Mouse (Mus musculus): Measurements from ENCODE around the gene Zbtb38. TPM values are rescaled to one million over a fixed set of nuclear protein-coding genes. Genes with fewer than 3 reads are reported as not detected.

Gene Zbtb38
- total and polyA plus RNA-seq, 2 experiments from 2014 or later = 38.7 to 46.5 TPM

DNA sequence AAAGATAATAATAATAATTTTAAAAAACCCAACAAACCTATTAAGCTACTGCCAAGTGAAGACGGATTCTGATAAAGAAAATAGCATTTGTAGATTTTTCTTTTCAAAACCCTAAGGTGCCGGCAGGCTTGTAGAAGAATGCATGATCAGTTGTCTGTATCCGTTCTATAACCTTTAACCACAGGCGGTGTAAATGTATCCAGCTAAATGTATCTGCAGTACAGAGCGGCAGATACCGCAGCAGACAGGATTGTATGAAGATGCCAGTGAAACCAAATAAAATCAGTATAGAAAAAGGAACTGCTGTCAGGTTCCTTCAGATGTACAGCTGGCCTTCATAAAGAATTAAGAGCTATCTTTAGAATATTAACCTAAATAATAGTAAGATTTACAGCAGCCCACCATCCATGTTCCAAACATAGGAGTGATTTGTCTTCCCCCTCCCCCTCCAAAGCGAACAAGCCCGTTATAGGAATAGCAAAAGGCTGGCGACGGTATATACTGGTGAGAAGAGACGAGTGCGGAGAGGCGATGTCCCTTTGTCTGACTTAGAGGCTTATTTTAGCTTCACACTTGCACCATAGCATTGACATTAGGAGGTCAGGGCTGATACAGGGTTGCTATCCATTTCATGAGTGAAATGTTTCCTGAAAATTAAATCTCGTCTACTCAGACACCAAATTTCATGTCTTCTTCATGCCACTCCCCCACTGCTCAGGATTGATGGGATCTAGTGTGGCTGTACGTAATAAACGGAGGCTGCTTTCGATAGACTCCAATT, 19.8 kb downstream of the Zbtb38 start:
- Histone ChIP-seq H3K27ac (peak overlapping the region; percentile 87), H3K27me3 (ENCODE audit: insufficient read depth, low read length) (no peaks in the 10 kb centered on the region), H3K4me3 (ENCODE audit: low read length) (peak overlapping the region; percentile 39), H3K9ac (replicated peaks; ENCODE audit: low read length) (peak overlapping the region; percentile 67), H3K36me3 (ENCODE audit: insufficient read depth, low read length) (no peaks in the 10 kb centered on the region), H3K9me3 (ENCODE audit: low read length) (no peaks in the 10 kb centered on the region), H3K4me1 (ENCODE audit: insufficient read depth, low read length) (peaks cover 3% of the 10 kb centered on the region; the same call in 1 of the 2 replicates), H3K4me2 (ENCODE audit: low read depth, low read length) (peak overlapping the region; percentile 59)
- no peak for TF ChIP-seq CTCF (IDR thresholded peaks at IDR 0.05; ENCODE audit: low read depth)
- ATAC-seq (peak; percentile 50), DNase-seq (ENCODE audit: low spot score) (peak; percentile 72)
- WGBS = 52% methylated on average over 17 of the region's 17 CpGs

DNA sequence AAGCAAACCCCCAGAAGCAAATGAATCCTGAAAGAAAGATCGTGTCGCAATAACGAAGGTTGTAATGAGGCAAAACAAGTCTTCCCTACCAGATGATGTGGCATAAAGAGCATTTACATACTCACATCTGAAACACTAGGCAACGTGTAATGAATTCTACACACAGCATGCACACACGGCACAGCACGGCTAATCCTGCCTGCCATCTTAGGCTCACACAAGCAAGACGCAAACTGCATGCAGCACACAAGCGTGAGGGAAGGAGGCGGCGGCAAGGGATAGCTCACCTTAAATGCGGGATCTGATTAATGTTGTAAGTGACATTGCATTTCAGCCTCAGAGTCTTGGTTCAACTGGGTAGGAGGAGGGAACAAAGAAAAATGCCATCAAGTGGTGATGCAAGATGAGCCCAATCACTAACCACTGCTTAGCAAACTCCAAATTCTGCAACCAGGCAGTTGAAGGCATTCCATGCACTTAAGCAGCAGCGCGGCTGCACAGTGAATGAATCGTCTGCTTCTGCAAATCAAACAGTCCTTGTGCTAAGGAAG, 20.6 kb downstream of the Zbtb38 start:
- no peak for TF ChIP-seq CTCF (IDR thresholded peaks at IDR 0.05; ENCODE audit: low read depth)
- peak; percentile 82 for ATAC-seq
- Histone ChIP-seq H3K27ac (peak overlapping the region; percentile 87), H3K4me2 (ENCODE audit: low read depth, low read length) (peak overlapping the region; percentile 59), H3K27me3 (ENCODE audit: insufficient read depth, low read length) (no peaks in the 10 kb centered on the region), H3K4me1 (ENCODE audit: insufficient read depth, low read length) (peaks cover 11% of the 10 kb centered on the region; the same call in 1 of the 2 replicates), H3K4me3 (ENCODE audit: low read length) (peak overlapping the region; percentile 39), H3K9me3 (ENCODE audit: low read length) (no peaks in the 10 kb centered on the region), H3K36me3 (ENCODE audit: insufficient read depth, low read length) (no peaks in the 10 kb centered on the region), H3K9ac (replicated peaks; ENCODE audit: low read length) (peak overlapping the region; percentile 67)
- DNase-seq (ENCODE audit: low spot score) = peak; percentile 81
- WGBS = 26% methylated on average over 14 of the region's 14 CpGs

DNA sequence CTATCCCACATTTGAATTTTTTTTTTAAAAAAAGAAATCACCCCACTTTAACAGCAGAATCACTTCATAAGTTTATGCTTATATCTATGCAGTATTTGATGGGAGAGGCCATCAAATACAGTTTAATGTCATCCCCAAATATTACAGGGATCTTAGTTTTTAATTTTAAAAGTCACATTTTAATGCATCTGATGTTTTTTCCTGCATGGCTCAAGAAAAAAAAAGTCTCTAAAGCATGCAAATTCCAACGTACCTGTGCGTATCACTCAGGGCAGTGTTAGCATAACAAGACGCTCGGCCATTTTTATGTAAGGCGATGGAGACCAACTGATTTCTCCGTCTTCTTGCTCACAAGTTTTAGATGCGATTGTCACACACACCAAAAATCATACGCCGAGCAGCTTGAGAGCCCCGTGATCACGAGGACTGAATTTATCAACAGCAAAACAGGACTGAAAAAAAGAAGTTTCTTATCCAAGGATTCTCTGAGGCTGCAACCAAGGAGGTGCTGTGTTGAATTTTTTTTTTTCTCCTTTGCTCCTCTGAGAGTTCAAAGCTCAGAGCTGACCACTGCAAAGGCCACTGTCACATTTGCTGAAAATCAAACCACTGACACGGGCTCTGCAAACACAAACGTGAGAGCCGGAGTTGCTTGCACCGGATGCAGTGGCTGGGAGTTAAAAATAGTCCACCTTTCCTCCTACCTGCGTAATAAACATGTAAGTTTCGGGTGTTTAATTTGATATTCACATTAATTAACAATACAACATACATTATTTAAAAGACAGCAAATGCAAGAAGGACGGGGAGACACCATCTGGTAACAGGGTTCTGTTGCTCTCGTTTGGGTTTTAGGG, 21.4 kb downstream of the Zbtb38 start:
- H3K4me1 ChIP-seq (ENCODE audit: insufficient read depth, low read length) = peaks cover 16% of the 10 kb centered on the region
- peak overlapping the region; percentile 39 for H3K4me3 ChIP-seq (ENCODE audit: low read length)

DNA sequence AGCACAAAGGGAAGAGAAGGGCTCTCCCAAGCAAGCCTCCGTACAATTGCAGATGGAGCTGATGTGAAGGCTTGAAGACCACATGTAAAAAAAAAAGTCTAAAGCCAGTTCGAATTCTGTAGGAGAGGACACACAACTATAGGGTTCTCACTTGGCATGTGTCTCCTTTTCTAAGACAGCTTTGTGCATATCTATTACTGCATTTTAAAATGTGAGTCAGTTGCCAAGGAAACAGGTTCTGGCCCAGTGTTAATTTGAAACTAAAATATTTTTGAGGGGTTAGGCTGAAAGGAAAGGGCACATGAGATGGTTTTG, 22.4 kb downstream of the Zbtb38 start:
- H3K4me1 ChIP-seq (ENCODE audit: insufficient read depth, low read length) = peaks cover 26% of the 10 kb centered on the region

More for the DNA sequence above, 21.4 kb downstream of the Zbtb38 start:
- Histone ChIP-seq H3K9ac (replicated peaks; ENCODE audit: low read length) (peak overlapping the region; percentile 67), H3K27ac (peak overlapping the region; percentile 87), H3K4me2 (ENCODE audit: low read depth, low read length) (peak overlapping the region; percentile 59), H3K27me3 (ENCODE audit: insufficient read depth, low read length) (no peaks in the 10 kb centered on the region), H3K9me3 (ENCODE audit: low read length) (no peaks in the 10 kb centered on the region), H3K36me3 (ENCODE audit: insufficient read depth, low read length) (no peaks in the 10 kb centered on the region)
- 57% methylated on average over 19 of the region's 19 CpGs for WGBS
- ATAC-seq = no peak
- peak; percentile 52 for DNase-seq (ENCODE audit: low spot score)
- TF ChIP-seq CTCF (IDR thresholded peaks at IDR 0.05; ENCODE audit: low read depth) = no peak

DNA sequence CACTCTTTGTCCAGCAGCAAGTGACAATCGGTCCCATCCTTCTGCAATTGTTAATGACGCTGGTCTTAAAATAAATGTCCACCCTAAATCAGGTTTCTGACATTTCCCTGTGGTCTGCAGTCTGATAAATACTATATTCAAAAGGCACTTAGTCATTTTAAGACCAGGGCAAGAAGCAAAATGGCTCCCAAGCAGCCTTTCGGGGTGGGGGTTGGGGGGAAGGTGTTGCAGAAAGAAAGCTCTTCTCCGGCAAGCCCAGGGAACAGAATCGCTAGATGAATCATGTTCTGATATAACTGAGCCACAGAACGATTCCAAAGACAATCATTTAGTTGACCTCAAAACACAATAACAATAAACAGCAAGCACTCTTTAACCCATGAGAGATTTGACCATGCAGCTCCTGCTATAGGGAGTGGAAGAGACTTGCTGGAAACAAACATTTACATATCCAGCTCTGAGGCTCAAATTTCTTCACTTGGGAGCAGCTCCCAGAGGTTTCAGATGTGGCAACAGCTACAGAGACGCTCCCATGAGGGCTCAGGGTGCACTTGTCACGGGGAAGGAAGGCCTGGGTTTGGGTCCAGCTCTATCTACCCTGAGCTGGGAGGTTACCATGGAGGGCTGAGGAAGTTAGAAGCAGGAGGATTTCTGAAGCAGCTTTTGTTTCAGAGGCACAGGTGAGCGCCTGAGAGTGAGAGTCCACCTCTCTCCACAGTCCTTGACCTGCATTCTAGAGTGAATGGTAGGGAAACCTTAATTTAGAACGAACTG, 22.9 kb downstream of the Zbtb38 start:
- Histone ChIP-seq H3K4me1 (ENCODE audit: insufficient read depth, low read length) (peaks cover 27% of the 10 kb centered on the region), H3K4me3 (ENCODE audit: low read length) (peak overlapping the region; percentile 39), H3K36me3 (ENCODE audit: insufficient read depth, low read length) (no peaks in the 10 kb centered on the region), H3K9me3 (ENCODE audit: low read length) (no peaks in the 10 kb centered on the region), H3K27ac (peak overlapping the region; percentile 87), H3K9ac (replicated peaks; ENCODE audit: low read length) (peak overlapping the region; percentile 67), H3K27me3 (ENCODE audit: insufficient read depth, low read length) (no peaks in the 10 kb centered on the region), H3K4me2 (ENCODE audit: low read depth, low read length) (peak overlapping the region; percentile 59)
- 64% methylated on average over 10 of the region's 10 CpGs for WGBS
- peak; percentile 58 for DNase-seq (ENCODE audit: low spot score)
- no peak for TF ChIP-seq CTCF (IDR thresholded peaks at IDR 0.05; ENCODE audit: low read depth)
- no peak for ATAC-seq

More for the DNA sequence above, 22.4 kb downstream of the Zbtb38 start:
- no peak for ATAC-seq
- Histone ChIP-seq H3K4me2 (ENCODE audit: low read depth, low read length) (peak overlapping the region; percentile 59), H3K27me3 (ENCODE audit: insufficient read depth, low read length) (no peaks in the 10 kb centered on the region), H3K9ac (replicated peaks; ENCODE audit: low read length) (peak overlapping the region; percentile 67), H3K4me3 (ENCODE audit: low read length) (peak overlapping the region; percentile 39), H3K36me3 (ENCODE audit: insufficient read depth, low read length) (no peaks in the 10 kb centered on the region), H3K9me3 (ENCODE audit: low read length) (no peaks in the 10 kb centered on the region), H3K27ac (peak overlapping the region; percentile 87)
- TF ChIP-seq CTCF (IDR thresholded peaks at IDR 0.05; ENCODE audit: low read depth) = no peak
- whole genome bisulfite sequencing = 67% methylated on average over 2 of the region's 2 CpGs
- no peak for DNase-seq (ENCODE audit: low spot score)
